10 mouse cellular contexts compared by ENCODE assay signal in genomic region chr4:82344224-82344623, GRCm38 (mm10).
DNase-seq lines count a peak whose midpoint lies in the region; ATAC-seq and TF ChIP-seq lines count a peak whose summit lies in the region.
"Had no signal": no experiment of that assay in that cellular context is flagged by ENCODE, and none has a peak within 500 bp of the region (broad histone marks: within the 10 kb centered on the region; RNA-seq: fewer than 3 reads in every experiment).

No protein-coding gene starts in this region.

- intact Hi-C loops in heart, postnatal 10 days (cut with DNase I), result no loop called here
- intact Hi-C loops in left cerebral cortex, adult 2 months (cut with DNase I), result no loop called here

- DNase-seq in heart, postnatal 10 days, result no peak
- no peak for DNase-seq in midbrain, embryonic 10.5 days (ENCODE audit: low spot score)
- no peak for DNase-seq in midbrain, postnatal 0 days (ENCODE audit: low spot score)
- DNase-seq in hindbrain, embryonic 14.5 days (ENCODE audit: low spot score), result no peak
- peak; percentile 64 for DNase-seq in retina, embryonic 14.5 days (ENCODE audit: low spot score)
- DNase-seq in left cerebral cortex, adult 2 months (ENCODE audit: extremely low spot score in 1 of 2, low spot score in 2 of 2), result no peak

- H3K9me3 ChIP-seq in heart, embryonic 12.5 days (replicated peaks), result no peaks in the 10 kb centered on the region
- H3K9me3 ChIP-seq in midbrain, embryonic 10.5 days (replicated peaks), result no peaks in the 10 kb centered on the region
- H3K9me3 ChIP-seq in midbrain, postnatal 0 days (ENCODE audit: low read length), result no peaks in the 10 kb centered on the region
- no peaks in the 10 kb centered on the region for H3K9me3 ChIP-seq in hindbrain, embryonic 14.5 days (ENCODE audit: control insufficient read depth, low read length)
- H3K9me3 ChIP-seq: intestine, embryonic 15.5 days had no signal

- H3K9ac ChIP-seq in heart, embryonic 12.5 days, result no peak overlapping the region
- H3K9ac ChIP-seq in midbrain, postnatal 0 days (replicated peaks; ENCODE audit: low read length, poor library complexity, severe bottlenecking), result no peak overlapping the region
- no peak overlapping the region for H3K9ac ChIP-seq in hindbrain, embryonic 14.5 days
- H3K9ac ChIP-seq: intestine, embryonic 15.5 days had no signal

- H3K36me3 ChIP-seq in heart, embryonic 12.5 days, result peaks cover 21% of the 10 kb centered on the region
- H3K36me3 ChIP-seq in midbrain, embryonic 10.5 days, result 0 out of 2 replicates have a peak, but pooled peaks cover 7% of the 10 kb centered on the region
- H3K36me3 ChIP-seq in midbrain, postnatal 0 days (ENCODE audit: insufficient read depth, low read length), result no peaks in the 10 kb centered on the region
- peaks cover 7% of the 10 kb centered on the region; the same call in 1 of the 2 replicates for H3K36me3 ChIP-seq in hindbrain, embryonic 14.5 days (replicated peaks; ENCODE audit: control insufficient read depth, insufficient read depth)
- H3K36me3 ChIP-seq: intestine, embryonic 15.5 days had no signal

- no peak overlapping the region for H3K4me2 ChIP-seq in heart, embryonic 12.5 days
- H3K4me2 ChIP-seq in midbrain, postnatal 0 days (ENCODE audit: low read depth, low read length, poor library complexity, severe bottlenecking), result no peak overlapping the region
- no peak overlapping the region for H3K4me2 ChIP-seq in hindbrain, embryonic 14.5 days (replicated peaks)
- H3K4me2 ChIP-seq: intestine, embryonic 15.5 days had no signal

- ATAC-seq in heart, embryonic 12.5 days (ENCODE audit: insufficient number of reproducible peaks, low FRiP score), result no peak
- no peak for ATAC-seq in midbrain, postnatal 0 days (ENCODE audit: low FRiP score)
- ATAC-seq in hindbrain, embryonic 14.5 days (ENCODE audit: low FRiP score), result no peak
- ATAC-seq in inflammation-experienced regulatory T-cells, adult 6 months, result no peak

- peaks cover 28% of the 10 kb centered on the region for H3K4me1 ChIP-seq in heart, embryonic 12.5 days (replicated peaks)
- peaks cover 20% of the 10 kb centered on the region for H3K4me1 ChIP-seq in midbrain, embryonic 10.5 days
- H3K4me1 ChIP-seq in midbrain, postnatal 0 days (ENCODE audit: insufficient read depth, low read length), result no peaks in the 10 kb centered on the region
- peaks cover 25% of the 10 kb centered on the region for H3K4me1 ChIP-seq in hindbrain, embryonic 14.5 days (replicated peaks; ENCODE audit: control insufficient read depth, insufficient read depth, low read length)
- H3K4me1 ChIP-seq: intestine, embryonic 15.5 days had no signal

- TF ChIP-seq CTCF in midbrain, postnatal 0 days (IDR thresholded peaks at IDR 0.05), result no peak
- no peak for TF ChIP-seq CTCF in left cerebral cortex, adult 2 months (IDR thresholded peaks at IDR 0.05)

- H3K27ac ChIP-seq in heart, embryonic 12.5 days (ENCODE audit: poor library complexity, severe bottlenecking), result peak overlapping the region; percentile 57; the same call in 1 of the 2 replicates
- peak overlapping the region; percentile 74; the same call in 1 of the 2 replicates for H3K27ac ChIP-seq in midbrain, embryonic 10.5 days (replicated peaks)
- H3K27ac ChIP-seq in midbrain, postnatal 0 days (ENCODE audit: low read depth, low read length), result no peak overlapping the region
- peak overlapping the region; percentile 54 for H3K27ac ChIP-seq in hindbrain, embryonic 14.5 days
- no peak overlapping the region for H3K27ac ChIP-seq in left cerebral cortex, adult 2 months

- H3K27me3 ChIP-seq in heart, embryonic 12.5 days (replicated peaks), result no peaks in the 10 kb centered on the region
- no peaks in the 10 kb centered on the region for H3K27me3 ChIP-seq in midbrain, embryonic 10.5 days (ENCODE audit: low read depth, poor library complexity, severe bottlenecking)
- H3K27me3 ChIP-seq in midbrain, postnatal 0 days (ENCODE audit: insufficient read depth, low read length), result no peaks in the 10 kb centered on the region
- no peaks in the 10 kb centered on the region for H3K27me3 ChIP-seq in hindbrain, embryonic 14.5 days (ENCODE audit: control insufficient read depth, insufficient read depth, low read length)
- H3K27me3 ChIP-seq: intestine, embryonic 15.5 days had no signal

- 80% methylated on average over 6 of the region's 6 CpGs for WGBS in heart, embryonic 12.5 days
- 78% methylated on average over 6 of the region's 6 CpGs for WGBS in midbrain, embryonic 10.5 days
- WGBS in midbrain, postnatal 0 days, result 49% methylated on average over 6 of the region's 6 CpGs
- 57% methylated on average over 6 of the region's 6 CpGs for whole genome bisulfite sequencing in hindbrain, embryonic 14.5 days

- no peak overlapping the region for H3K4me3 ChIP-seq in heart, embryonic 12.5 days
- H3K4me3 ChIP-seq in midbrain, embryonic 10.5 days, result no peak overlapping the region
- H3K4me3 ChIP-seq in midbrain, postnatal 0 days (ENCODE audit: low read depth, low read length), result no peak overlapping the region
- H3K4me3 ChIP-seq in hindbrain, embryonic 14.5 days (replicated peaks; ENCODE audit: low read length), result no peak overlapping the region
- no peak overlapping the region for H3K4me3 ChIP-seq in left cerebral cortex, adult 2 months
- H3K4me3 ChIP-seq: intestine, embryonic 15.5 days; myocyte had no signal

Comparison
In these comparisons a context has a peak if more than half of its experiments do, and no peak if none do; other contexts are left out.
1. H3K27ac ChIP-seq: peak in heart, embryonic 12.5 days (single experiment), midbrain, embryonic 10.5 days (single experiment) and hindbrain, embryonic 14.5 days (single experiment); none in midbrain, postnatal 0 days (single experiment) and left cerebral cortex, adult 2 months (single experiment).